Mouse (Mus musculus): ENCODE data around the gene Abcg1.

- TF ChIP-seq CTCF (IDR thresholded peaks at IDR 0.05; ENCODE audit: extremely low read depth, insufficient read length, insufficient replicate concordance, low read depth, low read length) (no peak), POLR2A (IDR thresholded peaks at IDR 0.05; ENCODE audit: low read depth, low read length) (no peak)
Observed at GRCm38 (mm10) chr17:31024782-31025125, 32.7 kb upstream of the Abcg1 start.
